Mouse (Mus musculus) R1 (cell line): ENCODE measurements around the gene Ankrd55.

Source experiments
- DNase-seq: peaks from one replicate; pipeline ENCODE4 v3.0.0-alpha.2; 2018; ENCODE audit warnings: low read depth, low spot score

The Ankrd55 gene

DNA sequence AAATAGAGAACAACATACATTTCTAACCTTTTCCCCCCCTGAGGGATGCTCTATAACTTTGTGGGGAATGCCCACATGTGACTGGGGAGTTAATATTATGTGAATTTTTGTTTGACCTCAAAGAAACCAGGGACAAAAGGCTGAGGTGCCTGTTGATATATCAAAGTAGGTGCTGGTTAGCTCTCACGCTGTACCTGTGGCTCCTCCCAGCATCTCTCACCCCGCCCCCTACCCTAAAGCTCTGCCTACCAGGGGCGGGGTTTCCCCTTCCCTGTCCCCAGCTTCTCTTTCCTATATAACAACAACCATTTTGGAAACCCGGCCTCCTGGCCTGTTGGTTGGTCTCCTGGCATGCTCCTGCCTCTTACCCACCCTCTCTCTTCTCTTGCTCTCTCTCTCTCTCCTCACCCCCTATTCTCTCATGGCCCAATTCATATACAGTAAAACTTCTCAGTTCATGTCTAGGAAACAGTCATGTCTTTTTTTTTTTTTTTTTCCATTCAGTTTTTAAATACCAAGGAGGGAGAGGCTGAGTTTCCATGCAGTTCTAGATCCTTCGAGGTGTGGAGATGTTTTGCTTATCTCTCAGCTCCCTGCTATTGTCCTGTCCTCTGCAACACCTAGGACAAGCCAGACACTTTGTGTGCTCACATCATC lies 54.8 kb downstream of the Ankrd55 start:
- peak; percentile 79 for DNase-seq

DNA sequence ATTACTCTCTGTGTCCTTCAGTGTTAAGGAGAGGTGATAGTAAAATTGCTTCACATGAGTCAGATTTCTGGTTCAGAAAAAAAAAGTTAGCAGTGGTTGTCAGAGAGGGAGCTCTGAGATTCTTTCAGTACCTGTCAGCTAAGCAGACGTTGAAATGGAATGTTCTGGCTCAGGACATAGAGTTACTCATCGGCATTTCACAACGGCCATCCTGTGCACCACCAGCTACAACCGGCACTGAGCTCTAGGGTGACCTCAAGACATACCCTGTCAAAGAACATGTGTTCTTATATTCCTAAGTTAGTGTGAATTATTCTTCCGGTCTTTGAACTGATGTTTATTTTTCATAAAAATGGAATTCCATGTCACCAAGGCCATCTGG lies 55.4 kb downstream of the Ankrd55 start:
- DNase-seq, result no peak

DNA sequence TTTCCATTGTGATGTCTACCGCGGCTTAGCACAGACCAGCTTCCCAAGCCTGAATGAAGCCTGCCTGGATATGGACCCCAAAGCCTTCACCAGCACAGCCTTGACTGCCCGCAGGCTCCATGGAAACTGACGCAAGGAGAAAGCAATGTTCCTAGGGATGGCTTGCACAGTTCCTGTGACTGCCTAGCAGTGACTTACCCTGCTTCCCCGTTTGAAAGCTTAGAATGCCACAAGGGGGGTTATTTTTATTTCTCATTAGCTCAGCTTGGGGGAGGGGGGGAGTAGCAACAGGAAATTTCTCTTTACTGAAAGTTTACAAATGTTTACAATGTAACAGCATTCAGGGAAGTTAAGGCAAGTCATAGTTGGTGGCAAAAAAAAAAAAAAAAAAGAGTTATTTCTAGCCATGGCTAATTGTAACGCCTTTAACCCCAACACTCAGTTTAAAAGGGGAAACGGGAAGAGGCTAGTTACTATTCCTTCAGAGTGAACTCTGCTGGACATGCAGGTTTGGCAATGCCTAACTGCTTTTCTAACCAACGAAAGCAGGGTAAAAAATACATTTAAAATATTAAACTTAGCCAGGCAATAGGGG lies 56.1 kb downstream of the Ankrd55 start:
- DNase-seq, result no peak

DNA sequence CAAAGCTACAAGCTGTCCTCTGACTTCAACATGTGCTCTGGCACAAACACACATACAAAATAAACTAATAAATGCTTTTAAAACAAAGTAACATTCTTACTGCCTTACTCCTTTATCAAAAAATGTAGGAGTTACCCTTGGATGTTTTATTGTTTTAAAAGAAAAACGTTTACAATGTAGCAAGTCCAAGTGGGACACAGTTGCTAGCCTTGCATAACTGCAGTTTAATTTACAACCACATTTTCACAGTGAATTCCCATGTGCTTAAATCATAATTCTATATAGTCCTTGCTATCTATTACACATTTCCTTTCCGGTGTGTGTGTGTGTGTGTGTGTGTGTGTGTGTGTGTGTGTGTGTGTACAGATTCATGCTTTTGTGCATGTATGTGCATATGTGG lies 57.3 kb downstream of the Ankrd55 start:
- no peak for DNase-seq

DNA sequence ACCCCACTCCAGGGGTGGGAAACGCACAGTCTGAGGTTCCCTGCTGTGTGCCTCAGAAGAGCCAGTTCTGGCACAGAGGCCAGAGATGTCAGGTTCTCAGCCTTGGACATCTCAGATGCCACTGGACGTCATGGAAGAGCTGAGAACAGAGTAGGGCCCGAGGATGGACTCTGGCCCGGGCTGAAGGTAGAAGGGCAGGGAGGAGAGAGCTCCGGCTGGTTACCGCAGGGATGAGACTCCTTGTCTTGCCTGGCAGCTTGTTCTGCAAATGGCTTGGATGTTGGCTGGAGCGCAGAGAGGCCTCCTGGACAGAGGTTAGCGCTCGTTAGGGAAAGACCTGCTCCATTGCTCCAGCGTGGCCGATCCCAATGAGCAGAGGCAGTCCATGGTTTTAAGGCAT lies 57.8 kb downstream of the Ankrd55 start:
- no peak for DNase-seq

DNA sequence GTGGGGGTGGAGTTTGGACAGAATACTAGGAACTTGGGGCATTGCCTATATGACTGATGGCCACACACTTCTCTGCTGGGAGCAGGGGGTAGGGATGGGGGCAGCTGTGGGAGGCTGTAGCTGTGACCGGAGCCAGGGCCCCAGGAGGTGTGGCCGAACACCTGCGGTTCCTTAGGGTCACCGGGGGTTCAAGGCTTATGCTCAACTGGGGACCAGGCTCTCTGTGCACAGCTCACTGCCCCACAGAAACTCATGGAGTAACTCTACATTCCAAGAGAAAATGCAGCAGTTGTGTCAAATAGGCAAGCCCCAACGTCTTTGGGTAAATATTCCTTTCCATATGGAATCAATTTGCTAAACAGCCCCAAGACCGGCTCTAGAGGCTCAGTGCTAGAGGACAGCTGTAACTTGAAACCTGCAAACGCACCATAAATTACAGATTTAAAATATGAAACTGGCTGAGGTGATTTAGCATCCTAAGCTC lies 58.5 kb downstream of the Ankrd55 start:
- peak; percentile 48 for DNase-seq

DNA sequence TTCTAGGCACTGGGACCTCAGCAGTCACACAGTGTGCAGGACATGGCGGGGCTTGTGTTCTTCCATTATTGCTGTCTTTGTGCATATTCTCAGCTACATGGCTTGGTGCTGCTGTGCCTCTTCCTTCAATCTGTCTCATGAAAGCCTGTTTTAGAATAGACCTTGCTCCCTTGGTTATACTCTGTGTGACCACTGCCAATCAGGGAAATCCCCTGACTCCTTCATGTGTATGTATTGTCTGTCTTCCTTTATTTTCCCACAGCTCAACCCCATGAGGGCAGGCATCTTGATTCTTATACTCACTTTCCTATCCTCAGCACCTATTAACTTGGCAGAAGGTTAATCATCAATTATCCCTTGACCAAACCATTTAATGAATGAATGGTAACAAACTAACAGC lies 60.0 kb downstream of the Ankrd55 start:
- no peak for DNase-seq

DNA sequence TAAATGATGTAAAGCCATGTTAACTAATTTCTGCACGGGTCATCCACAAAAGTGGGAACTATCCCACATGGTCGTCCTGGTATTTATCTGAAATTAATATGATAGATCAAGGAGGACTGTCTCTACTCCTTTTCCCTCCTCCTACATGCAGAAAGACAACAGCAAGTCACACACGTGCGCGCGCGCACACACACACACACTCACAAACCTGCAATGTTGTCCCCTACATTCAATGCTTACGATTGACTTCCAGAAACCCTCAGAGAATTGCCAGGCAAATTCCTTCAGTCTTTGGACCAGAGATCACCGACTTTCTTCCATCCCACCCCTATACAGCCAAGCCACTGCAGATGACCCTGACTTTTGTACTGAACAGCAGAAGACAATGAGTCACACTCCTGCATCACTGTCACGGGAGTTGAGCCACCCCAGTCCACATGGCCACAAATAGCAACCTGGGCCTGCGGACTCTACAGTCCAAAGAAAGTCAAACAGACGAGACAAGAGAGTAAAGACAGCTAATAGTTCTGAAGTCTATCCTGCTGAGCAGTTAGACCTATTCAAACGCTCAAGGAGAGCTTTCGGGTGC lies 60.7 kb downstream of the Ankrd55 start:
- no peak for DNase-seq

DNA sequence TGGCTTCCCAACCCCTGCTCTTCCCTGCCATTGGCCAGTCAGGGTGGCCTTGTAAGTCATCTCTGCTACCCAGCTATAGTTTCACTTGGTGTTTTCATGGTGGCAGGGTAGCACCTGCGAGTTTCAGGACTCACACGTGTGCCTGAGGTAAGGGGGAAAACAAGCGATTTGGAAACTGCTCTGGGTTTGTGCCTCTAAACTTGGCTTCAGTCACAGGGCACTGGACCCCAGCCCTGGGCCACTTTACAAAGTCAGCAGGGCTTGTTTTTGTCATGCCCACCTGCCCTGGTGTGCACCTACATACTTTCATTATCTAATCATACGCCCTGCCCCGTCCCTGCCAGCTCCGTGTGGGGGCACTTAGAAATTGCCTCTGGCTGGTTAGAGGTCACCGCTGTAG lies 61.2 kb downstream of the Ankrd55 start:
- DNase-seq, result no peak

DNA sequence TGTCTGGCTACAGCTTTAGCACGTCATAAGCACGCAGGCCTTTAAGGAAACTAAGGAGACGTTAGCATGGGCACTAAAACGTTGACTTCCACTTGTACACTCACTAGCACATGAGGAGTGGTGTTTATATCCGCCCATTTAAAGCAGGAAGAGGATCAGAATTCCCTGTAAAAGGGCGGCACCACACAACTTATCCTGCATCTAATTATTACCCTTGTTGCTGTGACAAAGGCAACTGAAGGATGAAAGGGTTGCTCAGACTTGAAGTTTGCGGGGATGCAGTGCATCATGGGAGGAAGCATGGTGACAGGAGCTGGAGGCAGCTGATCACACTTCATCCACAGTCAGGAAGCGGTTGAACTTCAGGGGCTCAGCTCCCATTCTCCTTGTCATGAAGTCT lies 63.7 kb downstream of the Ankrd55 start:
- DNase-seq, result peak; percentile 36

DNA sequence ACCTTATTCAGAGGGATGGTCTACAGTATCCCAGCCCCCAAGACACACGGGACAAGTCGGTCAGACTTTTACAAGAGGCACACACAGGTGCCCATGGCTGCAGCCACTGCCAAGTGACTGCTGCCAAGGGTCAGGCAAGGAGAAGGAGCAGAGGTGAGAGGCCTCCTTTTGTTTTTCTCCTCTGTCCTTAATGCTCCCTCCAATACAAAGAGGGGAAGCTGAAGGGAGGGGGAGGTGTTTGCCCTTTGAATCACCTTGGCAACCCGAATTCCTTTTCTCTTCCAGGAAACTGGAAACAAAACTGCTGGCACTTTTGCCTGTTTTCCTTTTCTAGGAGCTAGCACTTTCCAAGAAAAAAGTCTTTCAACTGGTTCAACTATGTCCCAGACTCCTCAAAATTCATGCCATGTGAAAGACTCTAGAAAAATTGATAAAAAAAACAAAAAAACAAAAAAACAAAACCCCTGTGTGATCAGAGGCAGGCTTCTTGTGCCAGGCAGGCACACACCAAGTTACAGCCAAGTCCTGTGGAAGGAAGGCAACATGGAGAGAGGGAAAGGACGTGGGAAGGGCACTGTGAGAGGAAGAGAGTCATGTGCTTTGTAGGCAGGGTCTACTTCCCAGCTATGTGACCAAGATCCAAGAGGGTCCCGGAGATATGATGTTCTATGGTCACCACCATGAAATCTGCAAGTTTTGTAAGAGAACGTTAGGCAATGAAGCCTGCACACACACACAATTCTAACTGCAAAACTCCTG lies 66.0 kb downstream of the Ankrd55 start:
- peak; percentile 90 for DNase-seq

DNA sequence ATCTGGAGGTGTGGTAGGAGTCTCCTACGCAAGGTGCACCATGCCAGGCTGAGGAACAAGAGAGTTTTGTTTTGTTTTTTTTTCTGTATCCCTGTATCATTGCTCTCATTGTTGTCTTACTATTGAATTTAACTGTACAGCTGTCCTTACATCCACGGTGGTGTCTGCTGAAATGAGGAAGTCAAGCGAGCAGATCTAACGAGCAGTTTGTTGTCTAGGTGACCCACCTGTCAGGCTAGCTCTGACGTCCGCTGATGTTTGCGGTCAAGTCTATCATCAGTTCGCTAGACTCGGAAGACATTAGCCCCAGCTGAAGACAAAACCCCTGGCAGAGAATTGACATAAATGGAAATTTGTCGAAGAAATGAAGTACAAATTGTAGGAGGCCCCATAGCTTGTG lies 66.7 kb downstream of the Ankrd55 start:
- DNase-seq, result peak; percentile 42

DNA sequence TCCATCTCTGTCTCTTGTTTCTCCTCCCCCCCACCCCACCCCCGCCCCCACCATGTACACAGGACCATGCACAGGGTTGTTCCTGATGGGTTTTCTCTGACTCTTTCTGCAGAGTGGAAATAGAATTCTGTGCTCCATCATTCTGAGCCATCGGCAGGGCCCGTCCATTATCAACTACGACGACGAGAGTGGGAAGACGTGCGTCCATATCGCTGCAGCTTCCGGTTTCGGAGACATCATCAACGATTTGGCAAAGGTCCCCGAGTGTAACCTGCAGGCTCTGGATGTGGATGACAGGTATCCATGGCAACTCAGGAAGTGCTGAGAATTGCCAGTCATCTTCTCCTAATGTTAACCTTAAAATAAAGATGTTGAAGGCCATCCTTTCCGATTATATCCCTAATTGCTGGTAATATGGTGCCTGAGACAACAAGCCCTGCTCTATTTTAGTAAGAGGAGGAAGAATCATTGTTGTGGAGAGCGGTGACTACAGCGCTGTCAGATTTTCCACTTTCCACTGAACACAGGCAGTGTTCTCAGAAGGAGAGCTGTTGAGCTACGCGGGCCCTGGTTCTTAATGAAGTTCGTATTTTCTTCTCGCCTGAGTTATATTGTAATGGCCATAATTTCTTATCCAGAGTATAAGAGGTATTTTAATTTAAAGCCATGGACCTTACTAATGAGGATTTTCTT lies 67.7 kb downstream of the Ankrd55 start:
- peak; percentile 46 for DNase-seq

DNA sequence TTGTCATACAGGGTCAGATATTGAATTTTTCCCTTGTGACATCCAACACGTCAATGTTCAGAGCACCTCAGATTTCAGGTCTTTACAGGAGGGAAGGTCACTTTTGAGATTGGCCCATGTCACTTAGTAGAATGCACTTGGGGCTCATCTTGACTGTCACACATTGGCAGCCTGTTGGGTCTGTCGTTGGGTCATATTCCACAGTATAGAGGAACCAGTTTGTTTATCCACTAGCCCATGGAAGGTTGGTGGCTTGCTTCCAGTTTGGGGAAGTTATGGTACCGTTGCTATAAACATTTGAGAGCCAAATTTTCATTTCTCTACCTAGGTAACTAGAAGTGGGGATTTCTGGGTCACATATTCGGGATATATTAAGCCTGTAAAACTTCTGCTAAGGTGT lies 73.3 kb downstream of the Ankrd55 start:
- no peak for DNase-seq

DNA sequence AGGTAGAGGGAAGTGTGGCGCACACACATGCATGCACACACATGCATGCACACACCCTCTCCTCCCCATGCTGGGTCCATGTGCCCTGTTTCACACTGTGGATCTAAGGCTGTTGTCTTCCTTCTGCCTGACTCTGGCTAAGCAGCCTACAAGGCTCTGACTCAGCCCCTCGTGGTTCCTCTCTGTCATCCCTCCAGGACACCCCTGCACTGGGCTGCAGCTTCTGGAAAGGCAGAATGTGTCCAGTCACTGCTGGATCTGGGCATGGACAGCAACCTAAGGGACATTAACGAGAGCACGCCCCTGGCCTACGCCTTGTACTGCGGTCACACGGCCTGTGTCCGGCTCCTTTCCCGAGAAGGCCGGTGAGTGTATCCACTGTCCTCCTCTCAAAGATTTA lies 75.0 kb downstream of the Ankrd55 start:
- DNase-seq, result no peak

DNA sequence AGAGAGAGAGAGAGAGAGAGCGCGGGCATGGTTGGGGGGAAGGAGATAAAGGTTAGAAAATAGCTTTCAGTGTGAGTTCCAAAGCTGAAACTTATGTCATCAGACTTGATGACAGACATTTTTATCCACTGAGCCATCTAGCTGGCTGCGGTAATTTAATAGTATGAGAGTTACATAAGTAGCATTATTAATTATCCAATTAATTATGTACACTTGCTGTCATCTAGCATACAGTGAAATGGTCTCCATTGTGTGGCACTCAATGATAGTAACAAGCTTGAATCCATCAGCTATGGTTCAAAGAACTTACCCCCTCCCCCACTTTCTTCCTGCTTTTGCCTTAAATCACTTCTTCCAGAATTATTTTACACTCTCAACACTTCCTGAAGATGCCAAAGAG lies 75.5 kb downstream of the Ankrd55 start:
- no peak for DNase-seq

DNA sequence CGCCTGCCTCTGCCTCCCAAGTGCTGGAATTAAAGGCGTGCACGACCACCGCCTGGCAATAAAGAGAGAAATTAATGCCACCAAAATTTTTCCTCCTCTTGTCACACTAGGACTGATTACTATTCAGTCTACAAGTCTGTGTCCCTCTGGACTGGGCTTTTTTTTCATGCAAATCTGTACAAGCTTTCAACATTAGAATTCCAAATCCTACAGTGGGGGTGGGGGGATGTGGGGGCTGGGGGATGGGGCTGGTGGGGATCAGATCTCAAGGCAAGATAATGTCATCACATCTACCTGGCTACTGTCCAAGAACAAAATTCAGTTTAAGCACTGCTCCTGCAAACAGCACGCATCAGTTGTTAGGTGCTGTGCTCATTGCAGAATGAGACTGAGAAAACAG lies 76.4 kb downstream of the Ankrd55 start:
- peak; percentile 26 for DNase-seq

DNA sequence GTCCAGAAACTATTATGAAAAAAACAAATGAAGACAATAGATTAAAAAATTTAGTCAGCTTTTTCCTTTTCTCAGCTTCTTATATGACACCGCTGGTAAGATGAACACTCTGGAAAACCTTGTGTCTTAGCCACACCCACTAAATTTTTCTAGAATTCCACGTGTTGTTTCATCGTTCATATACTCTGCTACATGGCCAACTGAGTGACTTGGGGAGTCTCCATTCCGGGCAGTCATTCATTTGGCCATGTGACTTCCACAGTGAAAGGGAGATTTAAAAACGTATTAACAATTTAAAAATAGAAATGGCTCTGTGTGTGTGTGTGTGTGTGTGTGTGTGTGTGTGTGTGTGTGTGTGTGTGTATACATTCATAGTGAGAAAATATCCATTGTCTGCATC lies 77.1 kb downstream of the Ankrd55 start:
- no peak for DNase-seq

DNA sequence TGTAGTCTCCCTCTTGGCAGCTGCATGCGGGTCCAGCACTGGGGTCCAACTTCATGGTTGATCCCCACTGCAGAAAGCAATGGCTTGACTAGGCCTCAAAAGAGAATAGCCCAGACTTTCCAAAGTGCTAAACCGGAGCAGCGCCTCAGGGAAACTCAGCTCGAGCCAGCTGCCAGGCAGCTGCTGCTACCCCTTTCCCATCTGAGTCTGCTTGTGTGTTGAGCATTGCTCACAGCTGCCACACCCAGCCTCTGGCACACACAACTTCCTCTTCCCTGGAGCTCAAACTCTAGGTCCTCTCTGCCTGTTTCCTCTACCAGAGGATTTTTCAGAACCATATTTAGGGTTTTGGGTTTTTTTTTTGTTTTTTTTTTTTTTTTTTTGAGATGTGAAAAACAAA lies 77.5 kb downstream of the Ankrd55 start:
- peak; percentile 42 for DNase-seq

DNA sequence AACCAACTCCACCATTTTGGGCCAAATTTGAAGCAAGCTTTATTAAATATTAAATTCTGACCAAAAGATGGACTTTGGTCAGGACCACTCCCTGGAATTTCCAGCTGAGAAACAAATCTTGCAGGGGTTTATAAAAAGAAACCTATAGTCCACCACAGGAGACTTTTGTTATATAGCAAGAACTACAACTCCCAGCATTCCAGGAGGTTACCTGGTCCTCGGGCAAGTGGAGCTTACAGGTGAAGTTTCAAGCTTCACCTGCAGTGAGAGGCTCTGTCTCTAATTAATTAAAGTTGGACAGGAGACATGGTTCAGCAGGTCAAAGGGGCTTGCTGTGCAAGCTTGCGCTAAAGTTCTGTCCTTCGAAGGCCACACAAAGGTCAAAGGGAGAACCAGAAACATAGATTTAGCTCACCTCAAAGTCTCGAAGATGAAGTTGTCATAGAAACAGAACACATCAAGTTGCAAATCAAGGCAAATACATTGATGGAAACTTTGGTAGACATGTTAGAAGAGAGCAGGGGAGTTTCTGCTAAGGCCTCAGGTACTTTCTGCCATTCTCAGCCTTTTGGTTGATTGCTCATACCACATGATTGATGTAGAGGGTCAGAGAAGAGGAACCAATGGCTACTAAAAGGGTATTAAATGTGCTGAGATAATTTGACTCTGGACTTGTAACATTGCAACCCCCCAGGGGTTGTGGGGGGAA lies 78.2 kb downstream of the Ankrd55 start:
- DNase-seq, result no peak

DNA sequence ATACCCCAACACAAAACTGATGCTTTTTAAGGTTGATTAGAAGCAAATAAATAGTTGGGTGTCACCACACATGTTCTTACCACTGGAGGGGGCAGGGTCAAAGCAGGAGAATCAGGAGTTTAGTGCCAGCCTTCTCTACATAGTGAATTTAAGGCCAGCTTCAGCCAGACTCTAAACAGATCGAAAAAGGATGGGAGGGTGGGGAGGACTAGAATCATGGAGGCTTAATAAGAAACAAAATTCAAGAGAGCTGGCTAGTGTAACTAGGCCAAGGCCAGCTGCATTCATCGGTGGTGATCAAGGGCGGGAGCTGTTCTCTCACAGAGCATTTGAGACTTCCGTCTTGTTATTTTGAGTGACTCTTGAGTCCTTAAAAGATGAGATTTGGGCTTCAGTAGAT lies 83.5 kb downstream of the Ankrd55 start:
- no peak for DNase-seq
